Mouse (Mus musculus): ENCODE measurements at regions not wholly inside any gene's neighbourhood (a gene's known extent, or its start where the extent isn't known, plus 50 kb on each side); places are given as distances from the start of the nearest gene placed in this dataset.
"Not testable (repeated sequence)": the region's sequence is repeated elsewhere in the genome, so short reads cannot be mapped to it uniquely, and the experiment has no call there.

- DNase-seq: peak; percentile 64
Measured at GRCm38 (mm10) chr13:99729145-99729544, 171.7 kb downstream of the Cartpt start.

- DNase-seq: no peak
Measured at GRCm38 (mm10) chr13:99724245-99724644, 176.6 kb downstream of the Cartpt start.

- DNase-seq: peak; percentile 46
Measured at GRCm38 (mm10) chr13:99723237-99723981, 177.5 kb downstream of the Cartpt start.

- DNase-seq: peak; percentile 7
Measured at GRCm38 (mm10) chr13:99720566-99720965, 180.3 kb downstream of the Cartpt start.

- DNase-seq: peak; percentile 8
Measured at GRCm38 (mm10) chr13:99696559-99696890, 180.2 kb upstream of the Map1b start.

- DNase-seq: no peak
Measured at GRCm38 (mm10) chr13:99695874-99696558, 179.7 kb upstream of the Map1b start.

GRCm38 (mm10) chr13:99679934-99680333, 163.6 kb upstream of the Map1b start:
- DNase-seq: no peak

GRCm38 (mm10) chr13:99679430-99679829, 163.1 kb upstream of the Map1b start:
- no peak for DNase-seq

- DNase-seq: no peak
Measured at GRCm38 (mm10) chr13:99676393-99676792, 160.1 kb upstream of the Map1b start.

- DNase-seq: no peak
Measured at GRCm38 (mm10) chr13:99675951-99676350, 159.6 kb upstream of the Map1b start.

- DNase-seq: peak; percentile 3
Measured at GRCm38 (mm10) chr13:99672714-99673113, 156.4 kb upstream of the Map1b start.

GRCm38 (mm10) chr13:99671747-99672146, 155.4 kb upstream of the Map1b start:
- DNase-seq: no peak

GRCm38 (mm10) chr13:99669987-99670534, 153.7 kb upstream of the Map1b start:
- no peak for DNase-seq

- DNase-seq: no peak
Measured at GRCm38 (mm10) chr13:99668613-99669012, 152.3 kb upstream of the Map1b start.

GRCm38 (mm10) chr13:99666086-99666485, 149.7 kb upstream of the Map1b start:
- DNase-seq: no peak

- DNase-seq: not testable (repeated sequence)
Measured at GRCm38 (mm10) chr13:99663422-99663821, 147.1 kb upstream of the Map1b start.

- no peak for DNase-seq
Measured at GRCm38 (mm10) chr13:99647661-99648204, 131.4 kb upstream of the Map1b start.

GRCm38 (mm10) chr13:99644771-99645170, 128.4 kb upstream of the Map1b start:
- no peak for DNase-seq

GRCm38 (mm10) chr13:99642811-99643210, 126.5 kb upstream of the Map1b start:
- DNase-seq: no peak

GRCm38 (mm10) chr13:99642301-99642700, 126.0 kb upstream of the Map1b start:
- DNase-seq: no peak

- DNase-seq: no peak
Measured at GRCm38 (mm10) chr13:99641386-99642165, 125.2 kb upstream of the Map1b start.

- no peak for DNase-seq
Measured at GRCm38 (mm10) chr13:99632706-99633105, 116.4 kb upstream of the Map1b start.

- DNase-seq: no peak
Measured at GRCm38 (mm10) chr13:99630800-99631199, 114.5 kb upstream of the Map1b start.
